ENCODE assay signal across 10 mouse cellular contexts in genomic region chr7:80667190-80667589, GRCm38 (mm10). TPM values are rescaled to one million over a fixed set of nuclear protein-coding genes. Genes with fewer than 3 reads are reported as not detected.
DNase-seq lines count a peak whose midpoint lies in the region; ATAC-seq and TF ChIP-seq lines count a peak whose summit lies in the region.
"Had no signal": no experiment of that assay in that cellular context is flagged by ENCODE, and none has a peak within 500 bp of the region (broad histone marks: within the 10 kb centered on the region; RNA-seq: fewer than 3 reads in every experiment).

No protein-coding gene starts in this region.

- H3K4me1 ChIP-seq in heart, postnatal 0 days (ENCODE audit: control insufficient read depth, insufficient read depth) = peaks cover 18% of the 10 kb centered on the region
- peaks cover 24% of the 10 kb centered on the region for H3K4me1 ChIP-seq in kidney, embryonic 16.5 days (ENCODE audit: insufficient read depth, low read length)
- H3K4me1 ChIP-seq: midbrain, embryonic 15.5 days had no signal

- H3K36me3 ChIP-seq in heart, postnatal 0 days (replicated peaks; ENCODE audit: control insufficient read depth, insufficient read depth, low read length) = no peaks in the 10 kb centered on the region
- H3K36me3 ChIP-seq in kidney, embryonic 16.5 days (ENCODE audit: insufficient read depth, low read length) = 0 out of 2 replicates have a peak, but pooled peaks cover 2% of the 10 kb centered on the region
- H3K36me3 ChIP-seq in myocyte (ENCODE audit: control insufficient read depth, insufficient read depth) = no peaks in the 10 kb centered on the region
- H3K36me3 ChIP-seq: midbrain, embryonic 15.5 days had no signal

- 13% methylated on average over 11 of the region's 11 CpGs for whole genome bisulfite sequencing in heart, postnatal 0 days
- WGBS in kidney, embryonic 16.5 days = 47% methylated on average over 11 of the region's 11 CpGs

- no peak overlapping the region for H3K9ac ChIP-seq in heart, postnatal 0 days (replicated peaks; ENCODE audit: low read depth, low read length)
- no peak overlapping the region for H3K9ac ChIP-seq in kidney, embryonic 16.5 days (replicated peaks; ENCODE audit: low read length)
- H3K9ac ChIP-seq: midbrain, embryonic 15.5 days had no signal

- no peak overlapping the region for H3ac ChIP-seq in myocyte (ENCODE audit: control insufficient read depth, insufficient read length)

- ATAC-seq in heart, postnatal 0 days (ENCODE audit: insufficient read depth, low read depth) = peak; percentile 34; the same call in 1 of the 2 replicates
- peak; percentile 89 for ATAC-seq in common myeloid progenitor, adult 5-6 weeks (replicated peaks; ENCODE audit: low read depth, poor library complexity, severe bottlenecking)
- 0 out of 2 replicates have a peak, but pooled peaks have one; percentile 40 for ATAC-seq in kidney, embryonic 16.5 days (ENCODE audit: low FRiP score, low TSS enrichment)
- ATAC-seq: midbrain, embryonic 15.5 days; Patski had no signal

- H3K4me3 ChIP-seq in heart, postnatal 0 days (ENCODE audit: low read depth, low read length) = no peak overlapping the region
- no peak overlapping the region for H3K4me3 ChIP-seq in kidney, embryonic 16.5 days (ENCODE audit: low read length)
- no peak overlapping the region for H3K4me3 ChIP-seq in myocyte
- H3K4me3 ChIP-seq: midbrain, embryonic 15.5 days had no signal

- no peak for TF ChIP-seq POLR2A in myocyte (IDR thresholded peaks at IDR 0.05; ENCODE audit: insufficient read length, low read depth)

- H3K27me3 ChIP-seq in heart, postnatal 0 days (ENCODE audit: control insufficient read depth, insufficient read depth, low read length) = no peaks in the 10 kb centered on the region
- no peaks in the 10 kb centered on the region for H3K27me3 ChIP-seq in kidney, embryonic 16.5 days (ENCODE audit: insufficient read depth, low read length)
- no peaks in the 10 kb centered on the region for H3K27me3 ChIP-seq in myocyte (ENCODE audit: control insufficient read depth, insufficient read depth, insufficient read length)
- H3K27me3 ChIP-seq: midbrain, embryonic 15.5 days; Patski had no signal

- peak overlapping the region; percentile 87 for H3K27ac ChIP-seq in heart, postnatal 0 days (ENCODE audit: low read depth)
- H3K27ac ChIP-seq in kidney, embryonic 16.5 days (ENCODE audit: low read length) = peak overlapping the region; percentile 68
- H3K27ac ChIP-seq: midbrain, embryonic 15.5 days had no signal

- H3K79me2 ChIP-seq in myocyte (ENCODE audit: control insufficient read depth, insufficient read depth) = peaks cover 5% of the 10 kb centered on the region

- no peak for TF ChIP-seq CTCF in heart, postnatal 0 days (IDR thresholded peaks at IDR 0.05; ENCODE audit: low read depth)

- no peak for TF ChIP-seq EP300 in heart, postnatal 0 days (IDR thresholded peaks at IDR 0.05; ENCODE audit: low read depth)

- H3K4me2 ChIP-seq in heart, postnatal 0 days (ENCODE audit: low read depth, low read length) = peak overlapping the region; percentile 20; the same call in 1 of the 2 replicates
- no peak overlapping the region for H3K4me2 ChIP-seq in kidney, embryonic 16.5 days (replicated peaks; ENCODE audit: low read depth, low read length)
- H3K4me2 ChIP-seq in myocyte (ENCODE audit: low read depth) = peak overlapping the region; percentile 76
- H3K4me2 ChIP-seq: midbrain, embryonic 15.5 days had no signal

- H3K9me3 ChIP-seq in heart, postnatal 0 days (replicated peaks; ENCODE audit: control insufficient read depth, low read length) = no peaks in the 10 kb centered on the region
- H3K9me3 ChIP-seq in kidney, embryonic 16.5 days (ENCODE audit: low read length) = no peaks in the 10 kb centered on the region
- H3K9me3 ChIP-seq: midbrain, embryonic 15.5 days had no signal

- no peak for DNase-seq in heart, postnatal 0 days (ENCODE audit: low spot score)
- no peak for DNase-seq in heart, adult 8-10 months (ENCODE audit: low spot score)
- no peak for DNase-seq in right cerebral cortex, adult 2 months (ENCODE audit: low spot score in 2 of 2)
- DNase-seq in right cerebral cortex, postnatal 4 days = no peak
- DNase-seq in cerebellum, adult 11-12 months = no peak

TF ChIP-seq in myocyte, 11 proteins besides CTCF, POLR2A, EP300 and RAD21:
- TF ChIP-seq MYOG (IDR thresholded peaks at IDR 0.05; ENCODE audit: control insufficient read depth in 1 of 3, insufficient read depth in 1 of 3, insufficient read length in 2 of 3, low read depth in 2 of 3) (no peak), CEBPB (IDR thresholded peaks at IDR 0.05; ENCODE audit: insufficient read depth, poor library complexity, severe bottlenecking) (no peak), MYOD1 (IDR thresholded peaks at IDR 0.05; ENCODE audit: control insufficient read depth in 1 of 3, insufficient read length in 2 of 3, low read depth in 2 of 3) (no peak), USF1 (IDR thresholded peaks at IDR 0.05; ENCODE audit: low read depth) (no peak), TCF3 (IDR thresholded peaks at IDR 0.05; ENCODE audit: insufficient read length, low read depth) (no peak), MAX (IDR thresholded peaks at IDR 0.05; ENCODE audit: low read depth) (no peak), REST (IDR thresholded peaks at IDR 0.05; ENCODE audit: insufficient read depth, insufficient read length) (no peak), E2F4 (IDR thresholded peaks at IDR 0.05; ENCODE audit: insufficient read depth) (no peak), SRF (IDR thresholded peaks at IDR 0.05; ENCODE audit: control insufficient read depth, insufficient read length, low read depth) (no peak), POLR2AphosphoS2 (IDR thresholded peaks at IDR 0.05; ENCODE audit: insufficient read length, low read depth) (no peak), TCF12 (IDR thresholded peaks at IDR 0.05; ENCODE audit: insufficient read depth, poor library complexity, severe bottlenecking) (no peak)
TF ChIP-seq in myocyte: peak in this region for 0.

RNA-seq across cellular contexts. Expression of gene Crtc3, which starts 21.5 kb away (rescaled TPM):
- 9.4 and 24.9 TPM in 2 replicates for total RNA-seq in heart, postnatal 0 days (2014; rRNA removed; ENCODE audit: low replicate concordance)
- polyA plus RNA-seq in heart, postnatal 0 days (2015; fragmentation: Nextera tagmentation; extraction: Ambion mirVana) = 10.5 and 11.4 TPM in 2 replicates
- 10 to 100 TPM; 10.7 to 12.1 (median 11.7) TPM for total RNA-seq in heart, adult 8-10 months (2022)
- 8.4 and 15.8 TPM in 2 replicates for total RNA-seq in common myeloid progenitor, adult 5-6 weeks (2017)
- 18.5 and 22.2 TPM in 2 replicates for polyA plus RNA-seq in kidney, embryonic 16.5 days (2015; fragmentation: Nextera tagmentation; extraction: Ambion mirVana)
- 6.4 TPM for polyA plus RNA-seq in myocyte (2012; fragmentation: generic; extraction: Trizol)

Comparison
In these comparisons a context has a peak if more than half of its experiments do, and no peak if none do; other contexts are left out.
1. ATAC-seq: peak in every context shown above with its lines; median percentile 89 in common myeloid progenitor, adult 5-6 weeks; 40 in kidney, embryonic 16.5 days; 34 in heart, postnatal 0 days.